Mouse (Mus musculus) lung, embryonic 15.5 days (tissue): ENCODE results near the gene Nr1h4. TPM values are rescaled to one million over a fixed set of nuclear protein-coding genes. Genes with fewer than 3 reads are reported as not detected.
"Not testable (repeated sequence)": the region's sequence is repeated elsewhere in the genome, so short reads cannot be mapped to it uniquely, and the experiment has no call there.

Source experiments
- ATAC-seq: fragments of 200-750 bp; cut with Nextera tagmentation; 2 replicates; pipeline ENCODE4 v1.8.0; 2017; ENCODE audit warnings: moderate number of reproducible peaks, borderline replicate concordance; ENCODE audit not compliant: low FRiP score, low TSS enrichment; ENCODE audit errors: extremely low read depth
- H3K27ac ChIP-seq: fragments of 300-500 bp; sonication (generic); 2 replicates; pipeline ENCODE4 v1.5.1; 2015; ENCODE audit warnings: moderate library complexity, mild to moderate bottlenecking, inconsistent platforms
- H3K27me3 ChIP-seq: fragments of 300-500 bp; sonication (generic); 2 replicates; pipeline ENCODE4 v1.6.1; 2015; ENCODE audit warnings: inconsistent platforms
- H3K36me3 ChIP-seq: fragments of 300-500 bp; sonication (generic); 2 replicates; pipeline ENCODE4 v1.6.1; 2015; ENCODE audit warnings: inconsistent platforms
- H3K4me1 ChIP-seq: fragments of 300-500 bp; sonication (generic); 2 replicates; pipeline ENCODE4 v1.6.1; 2015; ENCODE audit warnings: inconsistent platforms
- H3K4me2 ChIP-seq: fragments of 300-500 bp; sonication (generic); 2 replicates; pipeline ENCODE4 v1.6.1; 2015; ENCODE audit warnings: inconsistent platforms, mild to moderate bottlenecking, moderate library complexity
- H3K4me3 ChIP-seq: fragments of 300-500 bp; sonication (generic); 2 replicates; pipeline ENCODE4 v1.5.1; 2015; ENCODE audit warnings: mild to moderate bottlenecking, inconsistent platforms
- H3K9ac ChIP-seq: fragments of 300-500 bp; sonication (generic); 2 replicates; pipeline ENCODE4 v1.6.1; 2015; ENCODE audit warnings: inconsistent platforms
- H3K9me3 ChIP-seq: fragments of 300-500 bp; sonication (generic); 2 replicates; pipeline ENCODE4 v1.6.1; 2016; ENCODE audit warnings: inconsistent platforms
- WGBS: fragments of 180-500 bp; shearing (Covaris S2); methylation state at CpG from one replicate; pipeline ENCODE4 v1.1.7; 2015; 5-methylcytosine and 5-hydroxymethylcytosine counted together
- polyA plus RNA-seq: library from polyadenylated mRNA; unstranded; fragments of >200 nt; fragmentation: Nextera tagmentation; extraction: Ambion mirVana; gene quantifications from 2 replicates; pipeline ENCODE4 v1.2.1, GENCODE M21; 2015

Gene Nr1h4
- 0.16 and 0.30 TPM in 2 replicates for polyA plus RNA-seq

GRCm38 (mm10) chr10:89532929-89533727 lies at the start of gene Nr1h4:
TSS of gene Nr1h4 (minus strand) at chr10:89533585.
- Histone ChIP-seq H3K36me3 (no peaks in the 10 kb centered on the region), H3K27me3 (no peaks in the 10 kb centered on the region), H3K4me2 (peak within 1 kb of the TSS; percentile 23), H3K4me1 (peaks cover 21% of the 10 kb centered on the region), H3K4me3 (no peak within 1 kb of the TSS), H3K9ac (no peak within 1 kb of the TSS), H3K9me3 (no peaks in the 10 kb centered on the region), H3K27ac (0 out of 2 replicates have a peak within 1 kb of the TSS, but pooled peaks have one; percentile 20)
- ATAC-seq = no peak
- WGBS = 38% methylated on average over 17 of the region's 17 CpGs

GRCm38 (mm10) chr10:89578801-89579200 lies 45.4 kb upstream of the Nr1h4 start:
- Histone ChIP-seq H3K9me3 (no peaks in the 10 kb centered on the region), H3K4me3 (no peak overlapping the region), H3K36me3 (no peaks in the 10 kb centered on the region), H3K9ac (no peak overlapping the region), H3K27me3 (no peaks in the 10 kb centered on the region), H3K4me2 (no peak overlapping the region), H3K4me1 (no peaks in the 10 kb centered on the region), H3K27ac (no peak overlapping the region)
- WGBS = 85% methylated on average over 4 of the region's 4 CpGs
- ATAC-seq = no peak

DNA sequence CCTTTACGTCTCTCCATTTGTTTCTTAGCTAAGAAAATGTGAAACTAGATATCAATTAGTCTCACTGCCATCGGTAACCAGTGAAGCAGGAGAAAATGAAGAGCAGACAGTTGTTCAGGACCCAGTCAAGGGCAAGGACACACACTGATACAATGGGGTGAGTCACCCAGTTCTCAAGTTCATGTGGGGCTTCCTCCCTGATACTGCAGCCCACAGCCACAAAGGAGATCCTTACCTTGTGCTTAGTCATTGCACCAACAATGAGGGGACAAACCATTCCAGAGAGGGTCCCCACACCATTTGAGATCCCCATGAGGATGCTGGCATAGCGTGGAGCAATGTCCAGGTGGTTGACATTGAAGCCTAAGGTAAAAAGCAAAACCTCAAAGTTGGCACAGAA lies 44.3 kb upstream of the Nr1h4 start:
- Histone ChIP-seq H3K36me3 (no peaks in the 10 kb centered on the region), H3K4me3 (no peak overlapping the region)
- 79% methylated on average over 3 of the region's 3 CpGs for WGBS

DNA sequence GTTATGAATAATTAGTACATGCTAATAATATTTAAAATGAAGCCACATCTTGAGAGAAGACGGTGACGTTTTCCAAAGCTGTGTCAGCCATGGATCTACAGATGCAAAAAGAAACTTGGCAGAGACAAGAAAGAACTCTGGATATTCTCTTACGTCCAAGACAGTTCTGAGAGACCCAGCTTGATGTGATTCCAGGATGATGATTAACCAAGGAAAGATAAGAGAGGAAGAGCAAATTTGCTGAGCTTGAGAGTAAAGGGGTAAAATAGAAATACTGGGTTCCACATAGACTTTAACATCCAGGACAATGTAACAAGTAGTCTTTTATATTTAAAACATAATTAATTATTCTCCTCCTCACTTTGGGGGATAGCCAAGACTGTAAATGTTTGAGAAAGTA lies 40.0 kb upstream of the Nr1h4 start:
- WGBS = 41% methylated on average over 3 of the region's 3 CpGs
- ATAC-seq = no peak

More for the DNA sequence above, 44.3 kb upstream of the Nr1h4 start:
- Histone ChIP-seq H3K4me2 (no peak overlapping the region), H3K27ac (no peak overlapping the region), H3K27me3 (no peaks in the 10 kb centered on the region), H3K9me3 (no peaks in the 10 kb centered on the region), H3K9ac (no peak overlapping the region), H3K4me1 (no peaks in the 10 kb centered on the region)
- no peak for ATAC-seq

DNA sequence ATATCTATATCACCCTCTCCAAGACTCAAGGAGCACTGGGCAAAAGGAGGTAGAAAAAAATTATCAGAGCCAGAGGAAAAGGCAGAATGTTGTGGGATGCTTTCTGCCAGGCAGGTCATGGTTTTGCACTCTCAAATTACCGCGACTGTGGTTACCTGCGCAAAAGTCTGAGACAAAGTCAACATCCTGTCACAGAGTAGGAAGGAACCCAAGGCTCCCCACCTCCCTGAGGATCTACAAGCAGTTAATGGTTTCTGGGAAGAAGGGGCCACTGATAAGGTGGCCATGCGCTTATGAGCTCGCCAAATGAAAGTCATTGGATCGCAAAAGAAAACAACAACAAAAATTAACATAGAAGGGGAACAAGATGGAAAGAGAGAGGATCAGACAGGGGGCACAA lies 39.6 kb upstream of the Nr1h4 start:
- ATAC-seq = no peak
- WGBS = 69% methylated on average over 6 of the region's 6 CpGs
- Histone ChIP-seq H3K9ac (no peak overlapping the region), H3K4me1 (no peaks in the 10 kb centered on the region), H3K36me3 (no peaks in the 10 kb centered on the region), H3K27ac (no peak overlapping the region), H3K9me3 (no peaks in the 10 kb centered on the region), H3K4me2 (no peak overlapping the region), H3K27me3 (no peaks in the 10 kb centered on the region), H3K4me3 (no peak overlapping the region)

More for the DNA sequence above, 40.0 kb upstream of the Nr1h4 start:
- Histone ChIP-seq H3K9me3 (no peaks in the 10 kb centered on the region), H3K4me1 (no peaks in the 10 kb centered on the region), H3K9ac (no peak overlapping the region), H3K27ac (no peak overlapping the region), H3K36me3 (no peaks in the 10 kb centered on the region), H3K27me3 (no peaks in the 10 kb centered on the region), H3K4me2 (no peak overlapping the region), H3K4me3 (no peak overlapping the region)

DNA sequence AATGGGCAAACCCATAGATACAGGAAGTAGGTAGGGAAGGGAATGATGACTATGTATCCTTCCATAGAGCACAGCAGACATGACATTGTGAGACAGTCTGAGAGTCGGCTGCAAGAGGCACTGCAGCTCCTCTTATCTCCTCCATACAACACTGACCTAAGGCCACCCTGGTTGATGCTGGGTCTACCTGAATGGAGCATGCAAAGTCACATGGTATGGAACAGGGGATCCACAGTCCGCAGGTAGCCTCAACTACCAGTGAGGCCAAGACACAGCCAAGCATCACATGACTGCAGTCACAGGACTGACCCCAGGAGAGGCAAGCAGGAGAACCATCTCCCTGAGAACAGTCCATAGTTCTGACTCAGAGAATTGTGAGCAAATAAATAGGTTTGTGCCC lies 34.0 kb upstream of the Nr1h4 start:
- Histone ChIP-seq H3K9ac (no peak overlapping the region), H3K4me3 (no peak overlapping the region), H3K27me3 (no peaks in the 10 kb centered on the region), H3K9me3 (no peaks in the 10 kb centered on the region), H3K36me3 (no peaks in the 10 kb centered on the region), H3K4me1 (no peaks in the 10 kb centered on the region), H3K27ac (no peak overlapping the region), H3K4me2 (no peak overlapping the region)
- 87% methylated on average over 2 of the region's 2 CpGs for WGBS
- ATAC-seq = no peak

DNA sequence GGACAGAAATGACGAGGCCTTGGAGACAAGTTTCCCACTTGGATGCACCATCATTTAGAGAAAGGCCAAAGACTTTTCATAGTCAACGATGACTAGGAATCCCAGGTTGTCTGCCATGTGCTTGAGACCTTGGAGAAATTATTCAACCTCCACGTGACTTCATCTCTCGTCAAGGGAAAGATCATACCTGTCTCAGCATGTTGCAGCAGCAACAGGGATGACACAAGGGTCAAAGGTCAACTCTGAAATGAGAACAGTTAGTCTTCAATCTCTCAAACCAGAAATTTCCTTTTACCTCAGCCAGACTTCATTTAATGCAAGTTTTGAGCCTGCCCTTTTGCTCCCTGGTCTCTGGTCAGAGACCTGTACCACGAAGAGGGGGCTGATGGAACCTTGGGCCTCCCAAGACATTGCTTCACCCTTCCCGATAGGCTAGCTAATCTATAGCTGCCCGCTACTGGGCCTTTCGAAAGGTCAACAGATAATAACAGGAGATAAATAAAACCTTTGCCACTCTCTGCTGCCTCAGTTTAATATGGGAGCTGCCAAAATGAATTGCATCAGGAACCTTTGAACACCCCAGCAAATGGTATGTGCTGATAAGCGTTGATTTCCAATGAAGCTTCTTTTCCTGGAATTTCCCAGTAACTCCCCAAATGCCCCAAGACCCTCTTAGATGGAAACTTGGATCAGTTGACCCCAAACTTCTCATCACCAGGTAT lies 32.1 kb upstream of the Nr1h4 start:
- 80% methylated on average over 9 of the region's 9 CpGs for WGBS
- H3K27me3 ChIP-seq = no peaks in the 10 kb centered on the region
- H3K27ac ChIP-seq = no peak overlapping the region
- no peak for ATAC-seq
- no peaks in the 10 kb centered on the region for H3K9me3 ChIP-seq
- H3K36me3 ChIP-seq = no peaks in the 10 kb centered on the region
- H3K4me1 ChIP-seq = no peaks in the 10 kb centered on the region
- no peak overlapping the region for H3K4me3 ChIP-seq
- H3K9ac ChIP-seq = no peak overlapping the region
- H3K4me2 ChIP-seq = no peak overlapping the region

DNA sequence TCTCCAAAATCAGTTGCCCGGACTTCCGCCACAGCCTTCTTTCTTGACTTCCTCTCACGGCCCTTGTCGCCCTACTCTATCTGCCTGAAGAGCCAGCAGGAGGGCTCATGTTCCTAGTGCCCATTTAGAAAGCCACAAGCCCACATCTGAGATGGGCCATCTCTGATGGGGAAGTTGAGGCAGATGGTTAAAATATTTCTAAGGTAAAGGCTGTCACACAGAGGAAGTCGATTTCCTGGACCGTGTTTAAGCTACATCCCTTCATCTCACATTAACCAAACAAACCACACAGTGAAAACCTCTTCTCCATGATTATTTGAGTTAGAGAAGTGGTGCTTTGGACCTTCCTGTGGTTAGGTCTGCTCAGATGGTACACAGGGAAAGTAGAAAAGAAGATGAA lies 28.7 kb upstream of the Nr1h4 start:
- no peak for ATAC-seq
- Histone ChIP-seq H3K36me3 (no peaks in the 10 kb centered on the region), H3K27ac (no peak overlapping the region), H3K27me3 (no peaks in the 10 kb centered on the region), H3K9me3 (no peaks in the 10 kb centered on the region), H3K9ac (no peak overlapping the region), H3K4me3 (no peak overlapping the region), H3K4me2 (no peak overlapping the region), H3K4me1 (no peaks in the 10 kb centered on the region)
- WGBS = 73% methylated on average over 6 of the region's 6 CpGs

DNA sequence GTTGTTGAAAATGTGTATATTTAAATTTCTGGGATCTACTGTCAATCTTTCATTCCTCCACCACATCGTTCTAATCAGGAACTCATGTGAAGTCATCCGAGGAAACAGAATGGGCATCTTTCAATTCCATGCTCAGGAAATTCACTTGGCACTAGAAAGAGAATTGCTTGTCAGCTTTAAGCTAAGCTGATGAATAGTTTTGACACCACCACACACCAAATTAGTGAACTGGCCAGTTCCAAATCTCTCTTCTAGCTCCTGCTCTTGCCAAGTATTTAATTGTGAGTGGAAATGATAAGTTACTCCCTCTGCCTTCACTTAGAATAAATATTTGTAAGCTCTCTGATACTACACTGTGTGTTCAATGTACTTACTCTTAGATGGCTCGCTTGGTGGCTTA lies 26.0 kb upstream of the Nr1h4 start:
- 38% methylated on average over 3 of the region's 3 CpGs for WGBS
- H3K27me3 ChIP-seq = no peaks in the 10 kb centered on the region
- no peak overlapping the region for H3K9ac ChIP-seq
- no peaks in the 10 kb centered on the region for H3K9me3 ChIP-seq
- no peak for ATAC-seq
- H3K4me3 ChIP-seq = no peak overlapping the region
- no peak overlapping the region for H3K4me2 ChIP-seq
- H3K27ac ChIP-seq = no peak overlapping the region
- no peaks in the 10 kb centered on the region for H3K36me3 ChIP-seq
- H3K4me1 ChIP-seq = no peaks in the 10 kb centered on the region

- not testable (repeated sequence) for H3K9me3 ChIP-seq, ATAC-seq, H3K27ac ChIP-seq, H3K4me2 ChIP-seq, H3K27me3 ChIP-seq, H3K4me3 ChIP-seq, H3K9ac ChIP-seq, H3K4me1 ChIP-seq, H3K36me3 ChIP-seq
- WGBS = 44% methylated on average over 13 of the region's 13 CpGs
These were observed 21.5 kb upstream of the Nr1h4 start for GRCm38 (mm10) chr10:89554885-89555284.

DNA sequence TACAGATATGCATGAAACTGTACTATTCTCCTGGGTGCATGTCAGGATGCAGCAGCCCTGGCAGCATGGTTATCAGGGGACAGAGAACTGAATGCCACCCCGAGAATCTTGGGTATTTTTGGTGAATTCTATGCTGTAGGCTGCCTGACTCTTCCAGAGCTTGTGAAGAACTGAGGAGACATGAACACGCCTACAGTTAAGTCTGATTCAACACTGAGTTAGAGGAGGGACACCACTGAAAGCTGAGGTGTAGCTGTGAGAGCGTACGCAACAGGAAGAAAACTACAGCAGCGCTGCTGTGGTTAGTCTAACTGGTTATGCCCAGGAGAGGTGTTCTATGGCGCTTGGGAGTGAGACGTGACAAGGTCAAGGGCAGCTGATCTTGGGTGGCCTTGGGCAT lies 20.5 kb upstream of the Nr1h4 start:
- H3K36me3 ChIP-seq, H3K9me3 ChIP-seq, H3K9ac ChIP-seq, H3K27ac ChIP-seq, H3K27me3 ChIP-seq, ATAC-seq, H3K4me2 ChIP-seq, H3K4me3 ChIP-seq, H3K4me1 ChIP-seq: not testable (repeated sequence)
- WGBS = 85% methylated on average over 7 of the region's 7 CpGs

DNA sequence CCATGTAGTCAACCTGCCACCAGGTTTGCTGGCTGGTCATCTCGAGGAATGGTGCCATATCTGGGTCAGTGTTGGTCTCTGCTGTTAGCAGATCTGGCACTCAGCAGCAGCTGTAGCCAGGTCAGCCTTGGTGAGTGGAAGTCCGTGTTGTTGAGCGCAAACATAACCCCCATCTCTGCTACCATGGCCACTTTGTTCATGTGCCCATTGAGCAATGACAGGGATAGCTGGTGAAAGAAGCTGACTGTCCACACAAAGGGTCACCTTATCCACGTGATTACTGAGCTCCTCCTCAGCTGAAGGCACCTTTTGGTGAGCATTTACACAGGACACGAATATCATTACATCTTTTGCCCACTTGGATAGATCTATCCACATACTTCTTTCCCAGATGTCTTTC lies 19.6 kb upstream of the Nr1h4 start:
- H3K4me3 ChIP-seq = no peak overlapping the region
- H3K4me1 ChIP-seq = no peaks in the 10 kb centered on the region
- no peak overlapping the region for H3K27ac ChIP-seq
- WGBS = 73% methylated on average over 5 of the region's 5 CpGs
- H3K4me2 ChIP-seq = no peak overlapping the region
- no peaks in the 10 kb centered on the region for H3K9me3 ChIP-seq
- no peak for ATAC-seq
- H3K27me3 ChIP-seq = no peaks in the 10 kb centered on the region
- H3K9ac ChIP-seq = no peak overlapping the region
- no peaks in the 10 kb centered on the region for H3K36me3 ChIP-seq
